Mouse (Mus musculus): ENCODE measurements around the gene Lhfpl5. TPM values are rescaled to one million over a fixed set of nuclear protein-coding genes. Genes with fewer than 3 reads are reported as not detected.

The Lhfpl5 gene
- polyA plus RNA-seq, 1 experiment from 2014 or later, result 16.4 TPM

DNA sequence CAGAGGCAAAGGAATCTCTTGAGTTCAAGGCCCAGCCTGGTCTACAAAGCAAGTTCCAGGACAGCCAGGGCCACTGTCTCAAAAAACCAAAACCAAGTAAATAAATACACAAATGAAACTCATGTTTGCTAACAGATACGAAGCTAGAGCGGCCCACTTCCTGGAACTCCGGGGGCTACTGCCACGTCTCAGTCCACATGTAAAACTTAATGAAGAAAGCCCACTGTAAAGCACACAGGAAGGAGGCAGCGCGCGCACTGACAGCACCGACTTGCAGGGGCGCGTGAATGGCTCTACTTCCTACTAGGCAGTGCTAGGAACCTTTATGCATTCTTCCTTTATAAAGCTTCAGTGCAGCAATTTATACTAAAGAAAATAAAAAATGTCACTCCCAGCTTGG, 42.2 kb downstream of the Lhfpl5 start:
- Histone ChIP-seq H3K4me2 (no peak overlapping the region), H3K27ac (replicated peaks) (no peak overlapping the region), H3K36me3 (peaks cover 12% of the 10 kb centered on the region), H3K9ac (no peak overlapping the region), H3K4me1 (replicated peaks) (peaks cover 31% of the 10 kb centered on the region), H3K4me3 (no peak overlapping the region), H3K27me3 (no peaks in the 10 kb centered on the region), H3K9me3 (no peaks in the 10 kb centered on the region)
- no peak for ATAC-seq (ENCODE audit: low FRiP score, low read depth)
- 90% methylated on average over 10 of the region's 10 CpGs for WGBS

DNA sequence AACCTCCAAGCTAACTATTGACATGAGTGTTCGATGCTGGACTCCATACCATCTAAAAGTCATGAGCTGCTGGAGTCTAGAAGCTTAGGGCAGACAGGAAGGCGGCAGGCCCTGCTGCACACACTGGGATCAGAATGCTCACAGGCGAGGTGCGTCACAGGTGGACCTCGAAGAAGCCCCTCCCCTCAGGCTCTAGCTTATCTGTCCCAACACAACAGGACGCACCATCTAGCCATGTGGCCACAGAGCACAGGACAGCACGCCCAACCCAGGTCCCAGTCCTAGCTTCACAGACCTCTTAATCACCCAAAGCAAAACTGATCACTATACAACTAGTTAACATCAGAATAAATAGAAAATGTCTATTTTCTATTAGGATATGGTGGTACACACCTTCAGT, 42.7 kb downstream of the Lhfpl5 start:
- no peak for ATAC-seq (ENCODE audit: low FRiP score, low read depth)
- Histone ChIP-seq H3K36me3 (peaks cover 12% of the 10 kb centered on the region), H3K4me2 (no peak overlapping the region), H3K27ac (replicated peaks) (no peak overlapping the region), H3K9me3 (no peaks in the 10 kb centered on the region), H3K4me1 (replicated peaks) (peaks cover 33% of the 10 kb centered on the region), H3K4me3 (no peak overlapping the region), H3K9ac (no peak overlapping the region), H3K27me3 (no peaks in the 10 kb centered on the region)
- WGBS, result 92% methylated on average over 7 of the region's 7 CpGs

DNA sequence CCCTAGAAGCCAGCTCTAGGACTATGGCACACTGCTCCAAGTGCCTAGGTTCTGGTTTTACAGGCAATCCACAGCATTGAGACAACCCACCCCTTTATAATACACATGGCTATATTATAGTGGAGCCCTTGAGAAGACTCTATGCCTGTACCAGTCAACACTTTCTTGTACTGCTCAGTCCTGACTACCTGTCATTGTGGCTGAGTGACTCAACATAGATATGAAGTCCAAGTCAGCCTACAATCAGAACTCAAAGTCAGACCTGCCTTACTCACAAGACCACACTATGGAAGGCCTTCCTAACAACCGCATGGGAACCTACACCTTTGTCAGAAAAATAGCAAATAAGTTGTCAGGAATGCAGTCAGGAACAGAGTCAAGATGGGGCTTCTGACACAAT, 43.3 kb downstream of the Lhfpl5 start:
- H3K27ac ChIP-seq (replicated peaks), result no peak overlapping the region
- no peaks in the 10 kb centered on the region for H3K27me3 ChIP-seq
- H3K36me3 ChIP-seq, result peaks cover 12% of the 10 kb centered on the region
- 94% methylated on average over 1 of the region's 1 CpGs for WGBS
- no peak overlapping the region for H3K9ac ChIP-seq
- H3K4me2 ChIP-seq, result no peak overlapping the region
- H3K9me3 ChIP-seq, result no peaks in the 10 kb centered on the region
- peaks cover 33% of the 10 kb centered on the region for H3K4me1 ChIP-seq (replicated peaks)
- H3K4me3 ChIP-seq, result no peak overlapping the region
- ATAC-seq (ENCODE audit: low FRiP score, low read depth), result no peak

DNA sequence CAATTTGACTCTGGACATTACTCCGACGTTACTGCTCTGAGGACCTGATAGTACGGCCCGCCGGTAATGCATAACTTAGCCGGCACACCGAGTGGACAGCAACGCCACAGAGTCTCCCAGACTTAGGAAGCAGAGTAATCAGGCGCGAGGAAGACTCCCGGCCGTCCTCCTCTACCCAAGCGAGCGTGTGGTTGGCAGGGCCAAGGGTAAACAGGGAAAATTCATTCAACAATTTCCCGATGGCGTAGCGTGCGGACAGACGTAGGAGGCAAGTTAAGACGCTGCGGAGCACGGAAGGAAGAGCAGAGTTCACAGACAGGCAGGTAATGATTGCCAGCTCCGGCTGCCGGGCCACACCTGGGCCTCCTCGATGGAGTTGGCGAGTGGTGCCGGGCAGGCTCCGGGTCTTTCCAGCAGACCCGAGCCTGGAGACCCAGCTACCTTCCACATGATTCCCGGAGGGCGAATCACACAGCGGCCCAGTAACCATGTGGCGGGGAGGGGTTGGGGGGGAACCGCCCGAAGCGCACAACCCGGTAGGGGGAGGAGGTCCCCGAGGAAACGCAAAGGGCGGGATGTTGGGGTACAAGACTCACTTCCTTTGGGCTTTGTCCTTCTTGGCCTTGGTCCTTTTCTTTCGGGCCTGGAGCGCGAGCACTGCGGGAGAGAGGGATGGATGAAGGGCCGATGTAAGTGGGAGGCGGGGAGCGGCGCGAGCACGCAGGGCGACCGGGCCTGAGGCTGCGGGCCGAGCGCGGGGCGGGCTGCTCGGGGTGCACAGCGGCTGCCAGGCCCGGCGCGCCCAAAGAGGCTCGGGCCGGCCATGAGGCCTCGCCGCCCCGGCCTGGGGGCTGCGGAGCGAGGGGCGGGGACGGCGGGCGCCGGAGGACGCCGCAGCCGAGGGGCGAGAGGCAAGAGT, 46.2 kb downstream of the Lhfpl5 start:
- peak overlapping the region; percentile 96 for H3K9ac ChIP-seq
- 0% methylated on average over 75 of the region's 78 CpGs for WGBS

DNA sequence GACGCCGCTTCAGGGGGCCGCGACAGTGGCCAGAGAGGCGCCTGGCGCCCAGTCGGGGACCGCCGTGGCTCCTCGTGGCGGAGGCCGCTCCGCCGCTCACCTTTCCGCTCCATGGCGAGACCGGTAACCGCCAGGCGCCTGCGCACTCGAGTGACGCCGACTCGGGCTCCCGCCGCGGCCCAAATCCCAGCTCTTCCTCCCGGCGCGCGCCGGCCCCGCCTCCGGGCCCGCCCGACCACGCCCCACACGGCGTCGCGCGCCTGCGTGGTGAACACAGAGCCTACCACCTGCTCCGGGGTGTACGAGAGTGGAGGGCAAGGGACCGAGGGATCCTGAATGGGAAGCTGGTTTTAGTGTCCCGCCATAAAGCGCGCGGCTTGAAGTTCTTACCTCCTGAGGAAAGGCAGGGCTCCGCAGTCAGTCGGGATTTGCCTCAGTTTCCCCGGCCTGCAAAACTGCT, 46.9 kb downstream of the Lhfpl5 start, which contains the start of gene Srpk1:
TSS of gene Srpk1 (minus strand) at position 410 of the 460 bp plus-strand sequence.
- Histone ChIP-seq H3K4me1 (replicated peaks) (peaks cover 33% of the 10 kb centered on the region), H3K27me3 (no peaks in the 10 kb centered on the region), H3K9me3 (no peaks in the 10 kb centered on the region), H3K4me3 (peak within 1 kb of the TSS; percentile 92), H3K27ac (replicated peaks) (peak within 1 kb of the TSS; percentile 90), H3K4me2 (peak within 1 kb of the TSS; percentile 90), H3K9ac (peak within 1 kb of the TSS; percentile 96), H3K36me3 (peaks cover 7% of the 10 kb centered on the region)
- 1% methylated on average over 42 of the region's 53 CpGs for WGBS
- peak; percentile 97 for ATAC-seq (ENCODE audit: low FRiP score, low read depth)

More for the DNA sequence above, 46.2 kb downstream of the Lhfpl5 start:
- Histone ChIP-seq H3K36me3 (peaks cover 7% of the 10 kb centered on the region), H3K4me2 (peak overlapping the region; percentile 90), H3K9me3 (no peaks in the 10 kb centered on the region), H3K27me3 (no peaks in the 10 kb centered on the region), H3K4me1 (replicated peaks) (peaks cover 33% of the 10 kb centered on the region), H3K4me3 (peak overlapping the region; percentile 92), H3K27ac (replicated peaks) (peak overlapping the region; percentile 90)
- ATAC-seq (ENCODE audit: low FRiP score, low read depth), result peak; percentile 84

DNA sequence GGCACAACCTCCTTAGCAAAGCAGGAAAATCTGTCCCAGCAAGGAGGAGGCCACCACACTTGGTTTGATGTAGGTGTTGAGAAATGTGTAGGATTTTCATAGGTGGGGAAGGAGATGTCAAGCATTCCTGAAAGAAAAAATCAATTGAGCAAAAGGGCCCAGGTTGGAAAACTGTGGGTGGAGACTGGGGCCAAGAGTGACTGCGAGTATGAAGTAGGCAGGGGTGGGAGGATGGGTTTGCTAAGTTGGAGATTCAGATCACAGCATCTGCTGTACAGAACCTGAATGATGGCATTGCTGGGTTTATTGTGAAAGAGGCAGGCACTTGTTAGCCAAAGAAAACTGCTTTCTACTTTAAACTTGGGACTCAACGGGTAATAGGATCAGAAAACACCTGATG, 49.4 kb downstream of the Lhfpl5 start:
- H3K4me2 ChIP-seq, result no peak overlapping the region
- no peak overlapping the region for H3K9ac ChIP-seq
- H3K4me1 ChIP-seq (replicated peaks), result peaks cover 17% of the 10 kb centered on the region
- no peak for ATAC-seq (ENCODE audit: low FRiP score, low read depth)
- no peak overlapping the region for H3K27ac ChIP-seq (replicated peaks)
- H3K36me3 ChIP-seq, result peaks cover 5% of the 10 kb centered on the region
- H3K27me3 ChIP-seq, result no peaks in the 10 kb centered on the region
- no peaks in the 10 kb centered on the region for H3K9me3 ChIP-seq
- no peak overlapping the region for H3K4me3 ChIP-seq
- WGBS, result 89% methylated on average over 2 of the region's 2 CpGs

DNA sequence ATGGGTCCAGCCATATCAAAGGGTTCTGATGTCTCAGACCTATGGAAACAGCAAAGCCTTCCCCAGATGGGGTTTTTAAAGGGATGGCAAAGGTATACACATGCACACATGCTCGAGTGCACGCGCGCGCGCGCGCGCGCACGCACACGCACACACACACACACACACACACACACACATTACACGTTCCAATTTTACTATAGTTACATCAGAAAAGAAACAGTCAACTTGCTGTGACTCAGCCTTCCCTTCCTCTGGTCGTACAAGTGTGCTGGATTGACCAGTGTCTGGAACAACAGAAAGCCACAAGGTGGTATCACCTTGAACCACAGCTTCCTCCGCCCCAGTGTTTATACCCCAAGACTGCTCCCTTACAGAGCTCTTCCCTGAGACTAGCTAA, 49.9 kb downstream of the Lhfpl5 start:
- H3K4me3 ChIP-seq, result no peak overlapping the region
- no peaks in the 10 kb centered on the region for H3K9me3 ChIP-seq
- WGBS, result 94% methylated on average over 15 of the region's 15 CpGs
- no peak for ATAC-seq (ENCODE audit: low FRiP score, low read depth)
- no peak overlapping the region for H3K9ac ChIP-seq
- H3K27ac ChIP-seq (replicated peaks), result no peak overlapping the region
- no peak overlapping the region for H3K4me2 ChIP-seq
- H3K4me1 ChIP-seq (replicated peaks), result peaks cover 12% of the 10 kb centered on the region
- peaks cover under 1% of the 10 kb centered on the region; the same call in 1 of the 2 replicates for H3K36me3 ChIP-seq
- H3K27me3 ChIP-seq, result no peaks in the 10 kb centered on the region

DNA sequence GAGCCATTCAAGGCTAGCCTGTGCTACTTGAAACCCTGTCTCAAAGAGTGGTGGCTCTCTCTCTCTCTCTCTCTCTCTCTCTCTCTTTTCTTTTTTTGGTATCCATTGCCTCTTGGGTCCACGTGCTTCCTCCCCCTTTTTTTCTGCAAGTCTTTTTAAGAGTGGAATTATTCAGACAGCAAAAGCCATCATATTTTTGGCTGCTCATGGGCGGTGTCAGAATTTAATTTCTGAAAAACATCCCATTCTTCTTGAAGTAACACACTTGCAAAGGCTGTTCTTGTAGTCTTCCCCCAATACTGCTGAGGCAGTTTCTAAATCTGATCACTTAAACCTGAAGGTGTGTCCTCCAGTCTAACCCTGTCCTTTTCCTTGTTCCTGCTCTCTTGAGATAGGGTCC, 51.5 kb downstream of the Lhfpl5 start:
- Histone ChIP-seq H3K4me3 (no peak overlapping the region), H3K27ac (replicated peaks) (no peak overlapping the region), H3K27me3 (no peaks in the 10 kb centered on the region), H3K36me3 (no peaks in the 10 kb centered on the region), H3K4me1 (replicated peaks) (peaks cover 3% of the 10 kb centered on the region; the same call in 1 of the 2 replicates), H3K4me2 (no peak overlapping the region), H3K9me3 (no peaks in the 10 kb centered on the region), H3K9ac (no peak overlapping the region)
- WGBS, result 82% methylated on average over 2 of the region's 2 CpGs
- no peak for ATAC-seq (ENCODE audit: low FRiP score, low read depth)

DNA sequence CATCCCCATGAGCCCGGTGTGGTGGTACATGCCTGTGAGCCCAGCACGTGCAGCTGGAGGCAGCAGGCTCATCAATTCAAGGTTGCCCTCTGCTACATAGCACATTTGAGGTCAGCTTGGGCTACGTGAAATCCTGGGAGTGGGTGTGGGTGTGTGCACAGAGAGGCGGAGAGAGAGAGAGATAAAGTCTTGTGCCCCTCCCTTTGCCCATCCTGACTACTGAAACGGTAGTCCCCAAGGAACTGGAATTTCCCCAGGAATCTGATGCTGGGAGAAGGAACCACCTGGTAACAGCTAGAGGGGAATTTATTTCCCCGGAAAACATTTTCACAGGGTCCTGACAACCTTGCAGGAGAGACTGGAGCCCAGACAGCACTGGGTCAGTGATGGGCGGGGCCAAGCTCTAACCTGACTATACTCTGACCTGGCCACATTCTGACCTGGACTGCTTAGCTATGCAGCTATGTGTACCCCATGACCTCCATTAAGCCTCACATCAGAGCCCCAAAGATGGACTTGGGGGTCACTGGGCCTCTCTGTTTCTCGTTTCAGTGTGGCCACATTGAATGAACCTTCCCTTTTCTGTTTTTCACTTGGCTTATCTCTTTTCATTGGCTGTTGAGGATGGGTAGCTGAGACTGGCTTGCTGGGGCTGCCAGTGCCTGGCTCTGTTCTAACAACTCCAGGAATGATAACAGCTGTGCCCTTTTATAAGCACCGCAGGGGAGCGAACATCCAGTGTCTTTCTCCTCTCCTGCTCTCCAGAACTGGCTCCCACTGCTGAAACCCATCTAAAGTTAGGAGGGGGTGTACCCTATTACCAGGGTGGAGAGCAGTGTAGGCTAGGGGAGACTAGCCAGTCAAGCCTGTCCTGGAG, 53.0 kb downstream of the Lhfpl5 start:
- no peak overlapping the region for H3K4me3 ChIP-seq
- no peak for ATAC-seq (ENCODE audit: low FRiP score, low read depth)
- no peak overlapping the region for H3K9ac ChIP-seq
- no peak overlapping the region for H3K4me2 ChIP-seq
- H3K27me3 ChIP-seq, result no peaks in the 10 kb centered on the region
- H3K4me1 ChIP-seq (replicated peaks), result no peaks in the 10 kb centered on the region
- no peak overlapping the region for H3K27ac ChIP-seq (replicated peaks)
- 63% methylated on average over 10 of the region's 10 CpGs for WGBS
- no peaks in the 10 kb centered on the region for H3K36me3 ChIP-seq
- no peaks in the 10 kb centered on the region for H3K9me3 ChIP-seq

DNA sequence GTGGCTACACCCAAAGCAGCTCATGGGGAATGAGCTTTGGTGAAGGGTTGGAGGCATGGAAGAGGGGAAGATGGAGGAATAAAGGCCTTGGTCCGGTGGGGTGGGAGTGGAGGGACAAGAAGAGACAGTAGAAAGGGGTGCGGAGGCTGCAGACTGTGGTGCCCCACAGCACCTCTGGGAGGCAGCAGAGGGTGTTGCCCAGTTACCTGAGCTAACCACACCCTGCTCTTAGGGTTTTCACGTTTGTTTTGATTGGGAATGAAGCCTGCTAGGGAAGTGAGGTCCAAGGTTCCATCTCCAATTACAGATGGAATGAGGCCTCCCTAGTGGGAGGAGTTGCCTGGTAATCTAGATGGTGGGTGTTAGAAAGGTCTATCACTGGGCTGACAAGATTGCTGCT, 53.7 kb downstream of the Lhfpl5 start:
- no peak for ATAC-seq (ENCODE audit: low FRiP score, low read depth)
- H3K9me3 ChIP-seq, result no peaks in the 10 kb centered on the region
- no peaks in the 10 kb centered on the region for H3K27me3 ChIP-seq
- H3K9ac ChIP-seq, result no peak overlapping the region
- H3K36me3 ChIP-seq, result no peaks in the 10 kb centered on the region
- H3K4me2 ChIP-seq, result no peak overlapping the region
- WGBS, result 53% methylated on average over 3 of the region's 3 CpGs
- H3K27ac ChIP-seq (replicated peaks), result no peak overlapping the region
- H3K4me1 ChIP-seq (replicated peaks), result no peaks in the 10 kb centered on the region
- H3K4me3 ChIP-seq, result no peak overlapping the region

Data from hindbrain, embryonic 15.5 days (tissue).